Comparison of ENCODE assay signal across 8 mouse cellular contexts in genomic region chr19:12466204-12466603, GRCm38 (mm10). TPM values are rescaled to one million over a fixed set of nuclear protein-coding genes. Genes with fewer than 3 reads are reported as not detected.
DNase-seq lines count a peak whose midpoint lies in the region; ATAC-seq and TF ChIP-seq lines count a peak whose summit lies in the region.

No protein-coding gene starts in this region.

- peak; percentile 78 for TF ChIP-seq RAD21 in MEL (IDR thresholded peaks at IDR 0.05; ENCODE audit: low read depth, low read length)

- DNase-seq in 3T3-L1 (ENCODE audit: low read depth, low spot score) (peak; percentile 88), MEL (ENCODE audit: low read depth, low spot score) (peak; percentile 81)
- DNase-seq in cerebellum, adult 9-11 months = peak; percentile 51
- DNase-seq in frontal cortex, postnatal 14 days (ENCODE audit: low spot score in 2 of 2) = peak; percentile 52 to 64
- DNase-seq in kidney, adult 11 months = peak; percentile 67
- DNase-seq in limb, embryonic 11.5 days (ENCODE audit: low spot score) = peak; percentile 63
- DNase-seq in midbrain, embryonic 14.5 days = peak; percentile 75

- no peaks in the 10 kb centered on the region for H3K27me3 ChIP-seq in MEL (ENCODE audit: control insufficient read depth in 1 of 2, insufficient read depth in 2 of 2, low read length in 2 of 2)
- H3K27me3 ChIP-seq in limb, embryonic 11.5 days (ENCODE audit: control insufficient read depth, insufficient read depth, low read length) = no peaks in the 10 kb centered on the region
- H3K27me3 ChIP-seq in midbrain, embryonic 14.5 days (ENCODE audit: control insufficient read depth, insufficient read depth, low read length) = no peaks in the 10 kb centered on the region
- no peaks in the 10 kb centered on the region for H3K27me3 ChIP-seq in stomach, embryonic 16.5 days (ENCODE audit: control insufficient read depth, insufficient read depth, low read length)

- no peak for TF ChIP-seq EP300 in MEL (IDR thresholded peaks at IDR 0.05; ENCODE audit: low read depth in 1 of 2, low read length in 2 of 2)

- H3K27ac ChIP-seq in MEL (ENCODE audit: control insufficient read depth, low read depth, low read length) = no peak overlapping the region
- no peak overlapping the region for H3K27ac ChIP-seq in limb, embryonic 11.5 days (replicated peaks; ENCODE audit: low read depth, low read length)
- no peak overlapping the region for H3K27ac ChIP-seq in midbrain, embryonic 14.5 days (replicated peaks; ENCODE audit: low read depth, low read length)
- peak overlapping the region; percentile 26; the same call in 1 of the 2 replicates for H3K27ac ChIP-seq in stomach, embryonic 16.5 days (ENCODE audit: low read length)

- no peaks in the 10 kb centered on the region for H3K9me3 ChIP-seq in MEL (replicated peaks; ENCODE audit: insufficient read depth, low read length)
- H3K9me3 ChIP-seq in limb, embryonic 11.5 days (ENCODE audit: control insufficient read depth, low read length) = no peaks in the 10 kb centered on the region
- H3K9me3 ChIP-seq in midbrain, embryonic 14.5 days (ENCODE audit: control insufficient read depth, low read length) = no peaks in the 10 kb centered on the region
- no peaks in the 10 kb centered on the region for H3K9me3 ChIP-seq in stomach, embryonic 16.5 days (replicated peaks; ENCODE audit: control insufficient read depth, low read length)

- no peak overlapping the region for H3K4me2 ChIP-seq in limb, embryonic 11.5 days (ENCODE audit: low read depth, severe bottlenecking)
- no peak overlapping the region for H3K4me2 ChIP-seq in midbrain, embryonic 14.5 days (ENCODE audit: low read length)
- H3K4me2 ChIP-seq in stomach, embryonic 16.5 days (ENCODE audit: low read depth, low read length) = no peak overlapping the region

- ATAC-seq in limb, embryonic 11.5 days (ENCODE audit: insufficient number of reproducible peaks, low FRiP score, low TSS enrichment, low read depth) = peak; percentile 51; the same call in 1 of the 2 replicates
- peak; percentile 51; the same call in 1 of the 2 replicates for ATAC-seq in midbrain, embryonic 14.5 days (ENCODE audit: low FRiP score, low TSS enrichment)
- peak; percentile 30 for ATAC-seq in stomach, embryonic 16.5 days (ENCODE audit: insufficient read depth, low FRiP score)

- no peak for TF ChIP-seq POLR2A in MEL (IDR thresholded peaks at IDR 0.05; ENCODE audit: control insufficient read depth in 1 of 2, insufficient read depth in 1 of 2, low read depth in 1 of 2, low read length in 2 of 2, poor library complexity in 1 of 2)

- no peak overlapping the region for H3K9ac ChIP-seq in MEL (ENCODE audit: control insufficient read depth, low read depth, low read length, poor library complexity, severe bottlenecking)
- no peak overlapping the region for H3K9ac ChIP-seq in limb, embryonic 11.5 days (ENCODE audit: low read length)
- H3K9ac ChIP-seq in midbrain, embryonic 14.5 days (replicated peaks; ENCODE audit: low read length) = no peak overlapping the region
- H3K9ac ChIP-seq in stomach, embryonic 16.5 days (ENCODE audit: low read length) = no peak overlapping the region

- H3K4me1 ChIP-seq in MEL (ENCODE audit: control insufficient read depth in 1 of 2, insufficient read depth in 2 of 2, low read length in 2 of 2) = peaks cover 3 to 4% of the 10 kb centered on the region in 2 experiments; a peak in 2 of 4 replicates
- H3K4me1 ChIP-seq in limb, embryonic 11.5 days (ENCODE audit: control insufficient read depth, insufficient read depth, low read length) = no peaks in the 10 kb centered on the region
- no peaks in the 10 kb centered on the region for H3K4me1 ChIP-seq in midbrain, embryonic 14.5 days (ENCODE audit: control insufficient read depth, insufficient read depth, low read length)
- no peaks in the 10 kb centered on the region; the same call in 1 of the 2 replicates for H3K4me1 ChIP-seq in stomach, embryonic 16.5 days (ENCODE audit: control insufficient read depth, insufficient read depth, low read length)

- no peak overlapping the region for H3K4me3 ChIP-seq in MEL (ENCODE audit: control insufficient read depth in 1 of 2, insufficient read depth in 1 of 2, low read depth in 2 of 2, low read length in 2 of 2)
- H3K4me3 ChIP-seq in limb, embryonic 11.5 days (ENCODE audit: low read depth, low read length) = no peak overlapping the region
- no peak overlapping the region for H3K4me3 ChIP-seq in midbrain, embryonic 14.5 days (replicated peaks; ENCODE audit: low read depth, low read length)
- no peak overlapping the region for H3K4me3 ChIP-seq in stomach, embryonic 16.5 days (replicated peaks; ENCODE audit: low read length)

- WGBS in limb, embryonic 11.5 days = 32% methylated on average over 7 of the region's 7 CpGs
- WGBS in midbrain, embryonic 14.5 days = 35% methylated on average over 7 of the region's 7 CpGs
- 30% methylated on average over 7 of the region's 7 CpGs for WGBS in stomach, embryonic 16.5 days

- TF ChIP-seq CTCF in MEL (IDR thresholded peaks at IDR 0.05 in 2 of 3, conservative IDR thresholded peaks at IDR 0.05 in 1 of 3; ENCODE audit: control insufficient read depth in 1 of 3, insufficient read depth in 1 of 3, low read depth in 2 of 3, low read length in 3 of 3, poor library complexity in 1 of 3, severe bottlenecking in 1 of 3) = peak; percentile 76 to 86 (median 84)

- no peaks in the 10 kb centered on the region for H3K79me2 ChIP-seq in MEL (ENCODE audit: control insufficient read depth, insufficient read depth, low read length, poor library complexity)

- H3K36me3 ChIP-seq in MEL (ENCODE audit: control insufficient read depth in 1 of 2, insufficient read depth in 2 of 2, low read length in 2 of 2) = peaks cover 0 to 9% of the 10 kb centered on the region in 2 experiments; a peak in 2 of 4 replicates
- H3K36me3 ChIP-seq in limb, embryonic 11.5 days (ENCODE audit: control insufficient read depth, insufficient read depth, low read length) = no peaks in the 10 kb centered on the region
- peaks cover 38% of the 10 kb centered on the region for H3K36me3 ChIP-seq in midbrain, embryonic 14.5 days (ENCODE audit: control insufficient read depth, insufficient read depth, low read length)
- no peaks in the 10 kb centered on the region for H3K36me3 ChIP-seq in stomach, embryonic 16.5 days (ENCODE audit: control insufficient read depth, insufficient read depth, low read length)

TF ChIP-seq in MEL, 35 proteins besides CTCF, POLR2A, EP300 and RAD21 (continues in another document):
- TF ChIP-seq TAL1 (IDR thresholded peaks at IDR 0.05; ENCODE audit: low read length) = no peak
- peak; percentile 25; the same call in 1 of the 2 replicates for TF ChIP-seq ZC3H11A (IDR thresholded peaks at IDR 0.05; ENCODE audit: low read depth, low read length)
- peak; percentile 44; the same call in 1 of the 2 replicates for TF ChIP-seq GATA1 (IDR thresholded peaks at IDR 0.05; ENCODE audit: low read depth, low read length)
- no peak for TF ChIP-seq POLR2AphosphoS2 (IDR thresholded peaks at IDR 0.05; ENCODE audit: low read length)
- peak; percentile 70 for TF ChIP-seq SMC3 (IDR thresholded peaks at IDR 0.05; ENCODE audit: low read depth, low read length)
- TF ChIP-seq TBP (IDR thresholded peaks at IDR 0.05; ENCODE audit: low read depth, low read length) = 0 out of 2 replicates have a peak, but pooled peaks have one; percentile 15
- peak; percentile 46; the same call in 1 of the 2 replicates for TF ChIP-seq SIN3A (IDR thresholded peaks at IDR 0.05; ENCODE audit: low read length)
- TF ChIP-seq HCFC1 (IDR thresholded peaks at IDR 0.05; ENCODE audit: low read depth, low read length) = no peak
- no peak for TF ChIP-seq NELFE (IDR thresholded peaks at IDR 0.05; ENCODE audit: low read depth, low read length)
- no peak for TF ChIP-seq JUND (IDR thresholded peaks at IDR 0.05; ENCODE audit: low read depth, low read length)
- no peak for TF ChIP-seq ZNF384 (IDR thresholded peaks at IDR 0.05; ENCODE audit: low read depth, low read length)
- no peak for TF ChIP-seq NRF1 (IDR thresholded peaks at IDR 0.05; ENCODE audit: insufficient read depth, low read depth, low read length, poor library complexity, severe bottlenecking)
- no peak for TF ChIP-seq KAT2A (conservative IDR thresholded peaks at IDR 0.05; ENCODE audit: low read depth, low read length)
- TF ChIP-seq ZMIZ1 (IDR thresholded peaks at IDR 0.05; ENCODE audit: low read depth, low read length) = no peak

RNA-seq across cellular contexts. Expression of gene Mpeg1, which starts 5.6 kb away (rescaled TPM):
- total RNA-seq in MEL (2012; rRNA removed) = not detected in 2 replicates
- under 1 TPM in 1 of 2 experiments, not detected in 1; 0.07 TPM for polyA plus RNA-seq in MEL (2012; ENCODE audit: insufficient read depth in 1 of 2, insufficient read length in 2 of 2, low read depth in 1 of 2, low replicate concordance in 2 of 2, missing spikeins in 1 of 2)
- 0.10 and 0.17 TPM in 2 replicates for polyA plus RNA-seq in limb, embryonic 11.5 days (2014; fragmentation: Nextera tagmentation; extraction: Ambion mirVana)
- polyA plus RNA-seq in midbrain, embryonic 14.5 days (2014; fragmentation: Nextera tagmentation; extraction: Ambion mirVana) = 1.00 and 1.1 TPM in 2 replicates
- polyA plus RNA-seq in stomach, embryonic 16.5 days (2015; fragmentation: Nextera tagmentation; extraction: Ambion mirVana) = 1.3 and 1.8 TPM in 2 replicates

RNA-seq across cellular contexts. Expression of gene Dtx4, which starts 35.0 kb away (rescaled TPM):
- total RNA-seq in MEL (2012; rRNA removed) = 2.2 and 3.6 TPM in 2 replicates
- 1 to 10 TPM in 1 of 2 experiments, not detected in 1; 8.8 TPM for polyA plus RNA-seq in MEL (2012; ENCODE audit: insufficient read depth in 1 of 2, insufficient read length in 2 of 2, low read depth in 1 of 2, low replicate concordance in 2 of 2, missing spikeins in 1 of 2)
- polyA plus RNA-seq in limb, embryonic 11.5 days (2014; fragmentation: Nextera tagmentation; extraction: Ambion mirVana) = 2.5 and 2.7 TPM in 2 replicates
- 35.7 and 46.0 TPM in 2 replicates for polyA plus RNA-seq in midbrain, embryonic 14.5 days (2014; fragmentation: Nextera tagmentation; extraction: Ambion mirVana)
- polyA plus RNA-seq in stomach, embryonic 16.5 days (2015; fragmentation: Nextera tagmentation; extraction: Ambion mirVana) = 14.7 and 15.7 TPM in 2 replicates

RNA-seq across cellular contexts. Expression of gene Pfpl, which starts 38.5 kb away (rescaled TPM):
- total RNA-seq in MEL (2012; rRNA removed) = not detected in 2 replicates
- not detected for polyA plus RNA-seq in MEL (2012; ENCODE audit: insufficient read depth in 1 of 2, insufficient read length in 2 of 2, low read depth in 1 of 2, low replicate concordance in 2 of 2, missing spikeins in 1 of 2)
- polyA plus RNA-seq in limb, embryonic 11.5 days (2014; fragmentation: Nextera tagmentation; extraction: Ambion mirVana) = not detected in 2 replicates
- not detected in 2 replicates for polyA plus RNA-seq in midbrain, embryonic 14.5 days (2014; fragmentation: Nextera tagmentation; extraction: Ambion mirVana)
- polyA plus RNA-seq in stomach, embryonic 16.5 days (2015; fragmentation: Nextera tagmentation; extraction: Ambion mirVana) = not detected in 2 replicates

RNA-seq across cellular contexts. Expression of gene Olfr1441, which starts 49.0 kb away (rescaled TPM):
- not detected in 2 replicates for total RNA-seq in MEL (2012; rRNA removed)
- polyA plus RNA-seq in MEL (2012; ENCODE audit: insufficient read depth in 1 of 2, insufficient read length in 2 of 2, low read depth in 1 of 2, low replicate concordance in 2 of 2, missing spikeins in 1 of 2) = under 1 TPM in 1 of 2 experiments, not detected in 1; 0.03 TPM
- polyA plus RNA-seq in limb, embryonic 11.5 days (2014; fragmentation: Nextera tagmentation; extraction: Ambion mirVana) = not detected in 2 replicates
- polyA plus RNA-seq in midbrain, embryonic 14.5 days (2014; fragmentation: Nextera tagmentation; extraction: Ambion mirVana) = not detected in 2 replicates
- not detected in 2 replicates for polyA plus RNA-seq in stomach, embryonic 16.5 days (2015; fragmentation: Nextera tagmentation; extraction: Ambion mirVana)
